Mouse (Mus musculus) heart, postnatal 0 days (tissue): ENCODE results near the gene Ttn. TPM values are rescaled to one million over a fixed set of nuclear protein-coding genes. Genes with fewer than 3 reads are reported as not detected.

ENCODE experiments used
- ATAC-seq: fragments of 200-750 bp; cut with Nextera tagmentation; 2 replicates; pipeline ENCODE4 v1.8.0; 2017; ENCODE audit warnings: low read depth, moderate number of reproducible peaks, moderate library complexity; ENCODE audit not compliant: insufficient read depth
- DNase-seq: peaks from one replicate; pipeline ENCODE4 v3.0.0-alpha.2; 2016; ENCODE audit warnings: low spot score
- H3K27ac ChIP-seq: fragments of 300-500 bp; sonication (generic); 2 replicates; pipeline ENCODE4 v1.5.1; 2014; ENCODE audit warnings: low read depth, mild to moderate bottlenecking
- H3K27me3 ChIP-seq: fragments of 300-500 bp; sonication (generic); 2 replicates; pipeline ENCODE4 v1.6.1; 2014; ENCODE audit warnings: low read length, mixed read lengths; ENCODE audit not compliant: control insufficient read depth, insufficient read depth
- H3K36me3 ChIP-seq: fragments of 300-500 bp; sonication (generic); replicated peaks from 2 replicates; pipeline ENCODE4 v1.6.1; 2014; ENCODE audit warnings: low read length, mixed read lengths; ENCODE audit not compliant: control insufficient read depth, insufficient read depth
- H3K4me1 ChIP-seq: fragments of 300-500 bp; sonication (generic); 2 replicates; pipeline ENCODE4 v1.6.1; 2014; ENCODE audit warnings: antibody characterized with exemption; ENCODE audit not compliant: control insufficient read depth, insufficient read depth
- H3K4me2 ChIP-seq: fragments of 300-500 bp; sonication (generic); 2 replicates; pipeline ENCODE4 v1.6.1; 2014; ENCODE audit warnings: low read depth, mild to moderate bottlenecking, low read length, moderate library complexity
- H3K4me3 ChIP-seq: fragments of 300-500 bp; sonication (generic); 2 replicates; pipeline ENCODE4 v1.5.1; 2014; ENCODE audit warnings: low read depth, low read length
- H3K9ac ChIP-seq: fragments of 300-500 bp; sonication (generic); replicated peaks from 2 replicates; pipeline ENCODE4 v1.6.1; 2014; ENCODE audit warnings: low read depth, low read length, mixed read lengths
- H3K9me3 ChIP-seq: fragments of 300-500 bp; sonication (generic); replicated peaks from 2 replicates; pipeline ENCODE4 v1.6.1; 2016; ENCODE audit warnings: low read length; ENCODE audit not compliant: control insufficient read depth
- CTCF ChIP-seq: IDR thresholded peaks from 2 replicates; pipeline ENCODE4 v1.5.1; 2016; ENCODE audit warnings: antibody characterized with exemption, control low read depth, low read depth
- EP300 ChIP-seq: IDR thresholded peaks from 2 replicates; pipeline ENCODE4 v1.6.1; 2016; ENCODE audit warnings: antibody characterized with exemption, low read depth
- WGBS: fragments of 180-500 bp; shearing (Covaris S2); extraction: QIAGEN DNeasy Blood & Tissue Kit; methylation state at CpG from one replicate; pipeline ENCODE4 v1.1.7; 2014; 5-methylcytosine and 5-hydroxymethylcytosine counted together
- polyA plus RNA-seq: library from polyadenylated mRNA; unstranded; fragments of >200 nt; fragmentation: Nextera tagmentation; extraction: Ambion mirVana; gene quantifications from 2 replicates; pipeline ENCODE4 v1.2.1, GENCODE M21; 2015
- total RNA-seq: library from RNA; depleted of rRNA; stranded (reverse); fragments of >200 nt; gene quantifications from 2 replicates; pipeline ENCODE4 v1.2.3, GENCODE M21; 2014; ENCODE audit warnings: low replicate concordance

The Ttn gene
- total and polyA plus RNA-seq, 2 experiments from 2014 or later: 700 to 959 TPM

GRCm38 (mm10) chr2:76780792-76781191, 201.6 kb downstream of the Ttn start:
- no peak for DNase-seq
- Histone ChIP-seq H3K4me1 (no peaks in the 10 kb centered on the region), H3K36me3 (peaks cover 84% of the 10 kb centered on the region), H3K4me2 (no peak overlapping the region), H3K9ac (no peak overlapping the region), H3K4me3 (no peak overlapping the region), H3K27me3 (no peaks in the 10 kb centered on the region), H3K9me3 (no peaks in the 10 kb centered on the region), H3K27ac (no peak overlapping the region)
- WGBS: 83% methylated on average over 13 of the region's 13 CpGs
- no peak for TF ChIP-seq CTCF
- no peak for TF ChIP-seq EP300
- no peak for ATAC-seq

DNA sequence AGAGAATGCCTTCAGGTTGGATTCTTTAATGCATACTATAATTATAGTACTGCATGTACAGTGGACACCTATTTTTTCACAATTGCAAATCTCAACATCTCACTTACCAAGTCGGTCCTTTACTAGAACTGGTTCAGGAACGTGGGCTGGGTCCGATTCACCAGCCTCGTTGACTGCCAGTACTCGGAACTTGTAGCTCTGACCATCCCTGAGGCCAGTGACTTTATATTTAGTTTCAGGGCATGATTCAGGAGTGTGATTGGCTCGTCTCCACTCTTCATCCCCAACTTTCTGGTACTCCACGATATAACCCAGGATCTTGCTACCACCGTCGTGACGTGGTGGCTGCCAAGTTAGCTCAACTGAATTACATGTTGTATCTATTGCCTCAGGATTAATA, 212.5 kb downstream of the Ttn start:
- Histone ChIP-seq H3K9me3 (no peaks in the 10 kb centered on the region), H3K27me3 (no peaks in the 10 kb centered on the region), H3K27ac (no peak overlapping the region), H3K4me3 (no peak overlapping the region), H3K4me1 (no peaks in the 10 kb centered on the region), H3K9ac (no peak overlapping the region), H3K4me2 (no peak overlapping the region), H3K36me3 (peaks cover 94% of the 10 kb centered on the region)
- DNase-seq: no peak
- no peak for ATAC-seq
- WGBS: 84% methylated on average over 10 of the region's 10 CpGs
- TF ChIP-seq CTCF: no peak
- no peak for TF ChIP-seq EP300

DNA sequence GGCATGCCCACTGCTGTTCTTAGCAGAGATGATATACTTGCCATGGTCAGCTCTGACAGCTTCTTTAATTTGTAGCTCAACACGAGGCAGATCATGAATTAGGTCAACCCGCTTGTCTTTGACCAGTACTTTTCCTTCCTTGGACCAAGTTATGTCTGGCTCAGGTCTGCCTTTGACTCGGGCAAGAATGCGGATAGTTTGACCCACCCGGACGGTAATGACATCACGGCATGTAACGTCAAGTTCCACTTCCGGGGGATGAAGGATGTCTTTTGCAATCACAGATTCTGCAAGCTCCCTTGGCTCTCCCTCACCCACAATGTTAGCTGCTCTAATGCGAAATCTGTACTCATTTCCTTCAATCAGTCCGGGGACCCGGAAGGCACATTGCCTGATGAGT, 215.1 kb downstream of the Ttn start:
- no peak for DNase-seq

GRCm38 (mm10) chr2:76764526-76764925, 217.8 kb downstream of the Ttn start:
- ATAC-seq (no peak), DNase-seq (no peak)
- TF ChIP-seq CTCF (no peak), EP300 (no peak)
- Histone ChIP-seq H3K27ac (no peak overlapping the region), H3K36me3 (peaks cover 98% of the 10 kb centered on the region), H3K4me3 (no peak overlapping the region), H3K4me2 (no peak overlapping the region), H3K4me1 (no peaks in the 10 kb centered on the region), H3K9ac (no peak overlapping the region), H3K27me3 (no peaks in the 10 kb centered on the region), H3K9me3 (no peaks in the 10 kb centered on the region)
- 73% methylated on average over 13 of the region's 13 CpGs for WGBS

More for the DNA sequence above, 215.1 kb downstream of the Ttn start:
- H3K4me1 ChIP-seq: no peaks in the 10 kb centered on the region
- 81% methylated on average over 12 of the region's 12 CpGs for WGBS
- H3K4me3 ChIP-seq: no peak overlapping the region
- peak; percentile 10; the same call in 1 of the 2 replicates for ATAC-seq
- H3K27ac ChIP-seq: no peak overlapping the region
- no peak for TF ChIP-seq CTCF
- no peak for TF ChIP-seq EP300
- no peak overlapping the region for H3K9ac ChIP-seq
- peaks cover 100% of the 10 kb centered on the region for H3K36me3 ChIP-seq
- H3K4me2 ChIP-seq: no peak overlapping the region
- H3K27me3 ChIP-seq: no peaks in the 10 kb centered on the region
- no peaks in the 10 kb centered on the region for H3K9me3 ChIP-seq

- Histone ChIP-seq H3K27me3 (no peaks in the 10 kb centered on the region), H3K36me3 (peaks cover 98% of the 10 kb centered on the region), H3K9ac (no peak overlapping the region), H3K4me2 (no peak overlapping the region), H3K27ac (no peak overlapping the region), H3K4me1 (no peaks in the 10 kb centered on the region), H3K4me3 (no peak overlapping the region), H3K9me3 (no peaks in the 10 kb centered on the region)
- no peak for ATAC-seq
- TF ChIP-seq EP300 (no peak), CTCF (no peak)
- 79% methylated on average over 6 of the region's 6 CpGs for WGBS
- DNase-seq: no peak
These were observed 220.2 kb downstream of the Ttn start for GRCm38 (mm10) chr2:76762154-76762553.

DNA sequence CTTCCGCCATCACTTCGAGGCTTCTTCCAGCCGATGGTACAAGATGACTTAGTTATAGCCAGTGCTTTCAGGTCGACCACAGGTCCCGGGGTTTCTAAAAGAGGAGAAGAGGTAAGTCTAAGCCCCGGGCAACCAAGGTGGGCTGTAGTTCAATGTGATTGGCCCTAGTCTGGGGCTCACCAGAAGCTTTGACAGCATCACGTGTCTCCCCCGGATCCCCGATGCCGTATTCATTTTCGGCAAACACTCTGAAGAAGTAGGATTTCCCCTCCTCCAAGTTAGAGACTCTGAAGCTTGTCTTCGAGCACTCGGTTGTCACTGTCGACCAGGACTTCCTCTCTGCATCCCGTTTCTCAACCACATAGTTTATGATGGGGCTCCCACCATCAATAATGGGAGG, 225.9 kb downstream of the Ttn start:
- H3K27me3 ChIP-seq: no peaks in the 10 kb centered on the region
- no peak for DNase-seq
- H3K9me3 ChIP-seq: no peaks in the 10 kb centered on the region
- no peak overlapping the region for H3K4me2 ChIP-seq
- TF ChIP-seq CTCF (no peak), EP300 (no peak)
- no peak overlapping the region for H3K4me3 ChIP-seq
- H3K36me3 ChIP-seq: peaks cover 96% of the 10 kb centered on the region
- WGBS: 84% methylated on average over 15 of the region's 15 CpGs
- H3K9ac ChIP-seq: no peak overlapping the region
- H3K4me1 ChIP-seq: no peaks in the 10 kb centered on the region
- no peak overlapping the region for H3K27ac ChIP-seq
- no peak for ATAC-seq
